Mouse (Mus musculus): Measurements from ENCODE around the gene Elovl6.

- TF ChIP-seq CTCF (IDR thresholded peaks at IDR 0.05) (no peak), EP300 (IDR thresholded peaks at IDR 0.05) (no peak)
Observed at GRCm38 (mm10) chr3:129658776-129659175, 126.6 kb downstream of the Elovl6 start.
